11 mouse cellular contexts compared by ENCODE assay signal in the genomic region with DNA sequence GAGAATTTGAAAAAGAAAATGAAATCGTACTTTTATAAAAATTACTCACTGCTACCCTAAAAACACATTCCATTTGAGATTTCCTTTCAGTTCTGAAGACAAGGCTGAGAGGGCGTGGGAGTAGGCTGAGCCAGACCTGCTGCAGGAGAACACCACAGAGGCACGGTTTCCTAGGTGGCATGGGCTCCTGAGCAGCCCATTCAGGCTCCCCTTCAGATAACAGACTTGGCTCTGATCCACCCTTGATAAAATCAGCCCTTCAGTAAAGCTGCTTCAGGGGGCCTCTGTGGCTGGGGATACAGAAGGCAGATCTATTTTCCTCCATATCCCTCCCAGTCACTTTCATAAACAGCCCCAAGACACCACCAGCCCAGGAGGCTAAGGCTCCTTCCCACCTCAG. TPM values are rescaled to one million over a fixed set of nuclear protein-coding genes. Genes with fewer than 3 reads are reported as not detected.
DNase-seq lines count a peak whose midpoint lies in the region; ATAC-seq and TF ChIP-seq lines count a peak whose summit lies in the region.
"Had no signal": no experiment of that assay in that cellular context is flagged by ENCODE, and none has a peak within 500 bp of the region (broad histone marks: within the 10 kb centered on the region; RNA-seq: fewer than 3 reads in every experiment).

No protein-coding gene starts in this region.

- DNase-seq in forebrain, embryonic 10.5 days (ENCODE audit: extremely low spot score, low spot score) = no peak
- DNase-seq in forebrain, embryonic 11.5 days (ENCODE audit: low spot score) = no peak
- no peak for DNase-seq in lung, adult 2 months
- no peak for DNase-seq in adrenal gland, postnatal 14 days
- DNase-seq: gastrocnemius, postnatal 10 days; lung, postnatal 4 days had no signal

- H3K9ac ChIP-seq in forebrain, embryonic 11.5 days (ENCODE audit: low read length) = no peak overlapping the region
- no peak overlapping the region for H3K9ac ChIP-seq in lung, embryonic 15.5 days
- H3K9ac ChIP-seq in hindbrain, embryonic 13.5 days = peak overlapping the region; percentile 19; the same call in 1 of the 2 replicates
- no peak overlapping the region for H3K9ac ChIP-seq in intestine, embryonic 15.5 days

- H3K4me2 ChIP-seq in forebrain, embryonic 11.5 days (ENCODE audit: low read depth, low read length, severe bottlenecking) = no peak overlapping the region
- no peak overlapping the region for H3K4me2 ChIP-seq in lung, embryonic 15.5 days
- H3K4me2 ChIP-seq in hindbrain, embryonic 13.5 days = no peak overlapping the region
- H3K4me2 ChIP-seq in intestine, embryonic 15.5 days (replicated peaks) = no peak overlapping the region

- TF ChIP-seq POLR2A in lung, adult 2 months (IDR thresholded peaks at IDR 0.05; ENCODE audit: borderline replicate concordance, extremely low read depth, low read depth, low read length) = no peak

- no peaks in the 10 kb centered on the region for H3K27me3 ChIP-seq in forebrain, embryonic 10.5 days (ENCODE audit: poor library complexity, severe bottlenecking)
- no peaks in the 10 kb centered on the region for H3K27me3 ChIP-seq in forebrain, embryonic 11.5 days (ENCODE audit: control insufficient read depth, insufficient read depth, low read length)
- no peaks in the 10 kb centered on the region for H3K27me3 ChIP-seq in lung, embryonic 15.5 days
- no peaks in the 10 kb centered on the region for H3K27me3 ChIP-seq in hindbrain, embryonic 13.5 days
- no peaks in the 10 kb centered on the region for H3K27me3 ChIP-seq in intestine, embryonic 15.5 days (replicated peaks)

- no peak for ATAC-seq in forebrain, embryonic 11.5 days (replicated peaks; ENCODE audit: low FRiP score)
- no peak for ATAC-seq in lung, embryonic 15.5 days (ENCODE audit: borderline replicate concordance, extremely low read depth, low FRiP score, low TSS enrichment)
- ATAC-seq in CD4-positive, CD25-positive, alpha-beta regulatory T cell, adult 4 months = peak; percentile 50
- no peak for ATAC-seq in hindbrain, embryonic 13.5 days (ENCODE audit: low FRiP score)
- no peak for ATAC-seq in intestine, embryonic 15.5 days
- ATAC-seq: intestine, embryonic 16.5 days had no signal

- no peaks in the 10 kb centered on the region for H3K36me3 ChIP-seq in forebrain, embryonic 10.5 days (replicated peaks)
- no peaks in the 10 kb centered on the region for H3K36me3 ChIP-seq in forebrain, embryonic 11.5 days (ENCODE audit: control insufficient read depth, insufficient read depth, low read length)
- no peaks in the 10 kb centered on the region for H3K36me3 ChIP-seq in lung, embryonic 15.5 days
- H3K36me3 ChIP-seq in hindbrain, embryonic 13.5 days = no peaks in the 10 kb centered on the region
- no peaks in the 10 kb centered on the region for H3K36me3 ChIP-seq in intestine, embryonic 15.5 days

- peaks cover 31% of the 10 kb centered on the region for H3K4me1 ChIP-seq in forebrain, embryonic 10.5 days
- H3K4me1 ChIP-seq in forebrain, embryonic 11.5 days (replicated peaks; ENCODE audit: control insufficient read depth, insufficient read depth, low read length) = peaks cover 5% of the 10 kb centered on the region; the same call in 1 of the 2 replicates
- H3K4me1 ChIP-seq in lung, embryonic 15.5 days = peaks cover 48% of the 10 kb centered on the region
- H3K4me1 ChIP-seq in lung, adult 2 months (ENCODE audit: control insufficient read depth, insufficient read depth, low read length) = peaks cover 23% of the 10 kb centered on the region
- peaks cover 40% of the 10 kb centered on the region for H3K4me1 ChIP-seq in hindbrain, embryonic 13.5 days (replicated peaks)
- H3K4me1 ChIP-seq in intestine, embryonic 15.5 days (replicated peaks) = peaks cover 5% of the 10 kb centered on the region

- peak overlapping the region; percentile 44; the same call in 1 of the 2 replicates for H3K27ac ChIP-seq in forebrain, embryonic 10.5 days
- H3K27ac ChIP-seq in forebrain, embryonic 11.5 days (ENCODE audit: low read depth, low read length) = no peak overlapping the region
- H3K27ac ChIP-seq in lung, embryonic 15.5 days = peak overlapping the region; percentile 72
- peak overlapping the region; percentile 63 for H3K27ac ChIP-seq in hindbrain, embryonic 13.5 days
- H3K27ac ChIP-seq in intestine, embryonic 15.5 days = no peak overlapping the region

- no peak overlapping the region for H3K4me3 ChIP-seq in forebrain, embryonic 10.5 days
- no peak overlapping the region for H3K4me3 ChIP-seq in forebrain, embryonic 11.5 days (ENCODE audit: low read depth, low read length)
- H3K4me3 ChIP-seq in lung, embryonic 15.5 days = no peak overlapping the region
- no peak overlapping the region for H3K4me3 ChIP-seq in lung, adult 2 months (replicated peaks; ENCODE audit: extremely low read depth, low read depth, low read length)
- no peak overlapping the region for H3K4me3 ChIP-seq in hindbrain, embryonic 13.5 days
- no peak overlapping the region for H3K4me3 ChIP-seq in intestine, embryonic 15.5 days (replicated peaks)

- no peak for TF ChIP-seq CTCF in lung, adult 2 months (IDR thresholded peaks at IDR 0.05; ENCODE audit: insufficient read depth, low read length)

- 76% methylated on average over 3 of the region's 3 CpGs for WGBS in forebrain, embryonic 10.5 days
- 75% methylated on average over 3 of the region's 3 CpGs for WGBS in forebrain, embryonic 11.5 days
- WGBS in lung, embryonic 15.5 days = 31% methylated on average over 3 of the region's 3 CpGs
- WGBS in lung, adult 2 months = 16% methylated on average over 3 of the region's 3 CpGs
- WGBS in hindbrain, embryonic 13.5 days = 56% methylated on average over 3 of the region's 3 CpGs
- WGBS in intestine, embryonic 15.5 days = 53% methylated on average over 3 of the region's 3 CpGs

- H3K9me3 ChIP-seq in forebrain, embryonic 10.5 days = no peaks in the 10 kb centered on the region
- H3K9me3 ChIP-seq in forebrain, embryonic 11.5 days (ENCODE audit: control insufficient read depth, low read length) = no peaks in the 10 kb centered on the region
- no peaks in the 10 kb centered on the region for H3K9me3 ChIP-seq in lung, embryonic 15.5 days
- H3K9me3 ChIP-seq in hindbrain, embryonic 13.5 days = no peaks in the 10 kb centered on the region
- H3K9me3 ChIP-seq in intestine, embryonic 15.5 days = no peaks in the 10 kb centered on the region

RNA-seq across cellular contexts. Expression of gene Chst15, which starts 19.8 kb away (rescaled TPM):
- polyA plus RNA-seq in forebrain, embryonic 10.5 days (2016; fragmentation: Nextera tagmentation; extraction: Ambion mirVana) = 9.2 and 9.7 TPM in 2 replicates
- 10.9 and 13.1 TPM in 2 replicates for polyA plus RNA-seq in forebrain, embryonic 11.5 days (2014; fragmentation: Nextera tagmentation; extraction: Ambion mirVana)
- polyA plus RNA-seq in lung, embryonic 15.5 days (2015; fragmentation: Nextera tagmentation; extraction: Ambion mirVana) = 17.8 and 20.3 TPM in 2 replicates
- 14.1 and 14.7 TPM in 2 replicates for polyA plus RNA-seq in lung, adult 2 months (2012; rRNA removed)
- 1 to 10 TPM; 6.0 to 9.2 TPM for polyA plus RNA-seq in CD4-positive, CD25-positive, alpha-beta regulatory T cell, adult 4 months (2017; shearing (Covaris generic))
- 22.2 and 24.4 TPM in 2 replicates for polyA plus RNA-seq in hindbrain, embryonic 13.5 days (2015; fragmentation: Nextera tagmentation; extraction: Ambion mirVana)
- total RNA-seq in adrenal gland, postnatal 14 days (2021) = 34.3 and 55.1 TPM in 2 replicates
- 23.0 and 23.1 TPM in 2 replicates for polyA plus RNA-seq in intestine, embryonic 15.5 days (2015; fragmentation: Nextera tagmentation; extraction: Ambion mirVana)

Comparison
In these comparisons a context has a peak if more than half of its experiments do, and no peak if none do; other contexts are left out.
1. H3K27ac ChIP-seq: peak in forebrain, embryonic 10.5 days (single experiment), lung, embryonic 15.5 days (single experiment) and hindbrain, embryonic 13.5 days (single experiment); none in forebrain, embryonic 11.5 days (single experiment) and intestine, embryonic 15.5 days (single experiment).